Mouse (Mus musculus): Measurements from ENCODE around the gene 2310034C09Rik.
"Not testable (repeated sequence)": the region's sequence is repeated elsewhere in the genome, so short reads cannot be mapped to it uniquely, and the experiment has no call there.

The 2310034C09Rik gene

DNA sequence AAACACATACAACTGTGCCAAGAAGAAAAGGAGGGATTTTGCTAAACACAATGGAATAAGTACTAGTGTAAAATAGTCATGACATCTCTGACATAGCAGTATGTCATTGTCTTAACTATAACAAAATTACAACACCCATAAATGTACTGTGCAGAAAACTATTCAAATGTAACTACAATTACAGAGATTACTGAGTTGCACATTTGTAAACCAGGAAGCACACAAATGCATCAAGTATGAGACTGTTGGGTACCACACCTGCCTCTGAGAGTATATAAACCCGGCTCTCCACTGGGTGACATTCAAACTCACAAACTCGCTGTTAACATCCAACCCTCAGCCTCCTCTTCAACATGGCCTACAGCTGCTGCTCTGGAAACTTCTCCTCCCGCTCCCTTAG lies at the start of gene 2310034C09Rik:
2310034C09Rik (plus strand) TSS at position 301 of the 400 bp plus-strand sequence.
- not testable (repeated sequence) for DNase-seq

DNA sequence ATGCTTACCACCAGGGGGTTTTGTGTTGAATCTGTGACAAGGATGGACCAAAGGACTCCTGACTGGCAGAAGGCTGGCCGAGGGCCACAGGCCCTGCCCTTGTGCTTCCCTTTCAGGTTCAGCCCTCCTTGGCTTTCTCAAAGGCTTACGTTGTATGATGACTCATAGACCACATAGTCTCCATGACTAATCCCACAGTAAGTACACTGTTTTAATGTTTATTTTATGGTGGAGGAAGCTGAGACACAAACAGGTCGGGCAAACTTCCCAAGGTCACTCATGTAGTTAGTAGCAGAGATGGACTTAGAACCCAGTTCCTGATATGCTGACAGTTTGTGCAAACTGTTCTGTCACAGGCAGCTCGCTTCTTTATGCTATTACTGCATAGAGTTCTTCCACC lies 47.9 kb upstream of the 2310034C09Rik start:
- DNase-seq, result no peak

DNA sequence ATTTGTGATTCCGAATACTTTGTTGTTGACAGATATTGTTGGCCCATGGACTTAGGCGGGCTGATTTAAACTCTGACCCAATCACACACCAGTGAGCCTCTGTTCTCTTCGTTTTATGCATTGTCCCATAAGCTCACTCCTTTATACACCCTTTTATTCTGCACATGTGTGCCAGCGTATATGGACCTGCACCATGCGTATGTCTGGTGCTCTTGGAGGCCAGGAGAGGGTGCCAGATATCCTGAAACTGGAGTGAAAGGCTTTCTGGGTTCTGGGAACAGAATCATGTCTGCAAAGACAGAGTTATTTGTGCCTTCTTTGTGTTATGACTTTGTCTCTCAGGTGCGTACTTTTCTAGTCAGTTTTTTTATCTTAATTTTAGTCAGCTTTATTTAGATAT lies 47.4 kb upstream of the 2310034C09Rik start:
- no peak for DNase-seq

DNA sequence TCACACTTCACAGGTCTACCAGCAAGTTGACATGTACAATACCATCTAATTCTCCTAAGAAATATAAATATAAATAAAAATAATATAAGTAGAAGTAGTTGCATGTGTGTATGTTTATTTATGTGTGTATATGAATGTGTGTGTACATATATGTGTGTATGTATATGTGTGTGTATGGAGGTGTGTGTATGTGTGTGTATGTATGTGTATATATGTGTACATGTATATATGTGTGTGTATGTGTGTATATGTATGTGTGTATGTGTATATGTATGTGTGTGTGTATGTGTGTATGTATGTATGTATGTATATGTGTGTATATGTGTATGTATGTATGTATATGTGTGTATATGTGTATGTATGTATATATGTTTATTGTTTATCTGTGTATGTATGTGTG lies 42.1 kb upstream of the 2310034C09Rik start:
- no peak for DNase-seq

DNA sequence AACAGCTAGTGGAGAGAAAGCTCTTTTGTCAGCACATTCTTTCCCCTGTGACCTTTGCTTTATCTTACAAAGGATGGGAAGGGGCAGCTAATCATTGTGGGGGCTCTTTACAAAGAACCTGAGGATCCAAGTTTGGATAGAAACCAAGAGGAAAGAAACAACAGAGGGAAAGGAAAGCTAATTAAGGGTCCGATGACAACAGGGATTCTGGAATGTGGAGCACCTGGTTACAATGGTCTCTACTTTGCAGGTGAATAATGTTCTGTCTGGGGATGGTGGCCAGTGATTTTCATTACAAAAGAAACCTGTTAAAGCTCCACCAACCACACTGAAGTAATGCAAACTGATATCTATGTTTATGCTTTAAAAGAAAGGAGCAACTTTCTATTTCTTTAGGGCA lies 38.6 kb upstream of the 2310034C09Rik start:
- DNase-seq, result no peak

DNA sequence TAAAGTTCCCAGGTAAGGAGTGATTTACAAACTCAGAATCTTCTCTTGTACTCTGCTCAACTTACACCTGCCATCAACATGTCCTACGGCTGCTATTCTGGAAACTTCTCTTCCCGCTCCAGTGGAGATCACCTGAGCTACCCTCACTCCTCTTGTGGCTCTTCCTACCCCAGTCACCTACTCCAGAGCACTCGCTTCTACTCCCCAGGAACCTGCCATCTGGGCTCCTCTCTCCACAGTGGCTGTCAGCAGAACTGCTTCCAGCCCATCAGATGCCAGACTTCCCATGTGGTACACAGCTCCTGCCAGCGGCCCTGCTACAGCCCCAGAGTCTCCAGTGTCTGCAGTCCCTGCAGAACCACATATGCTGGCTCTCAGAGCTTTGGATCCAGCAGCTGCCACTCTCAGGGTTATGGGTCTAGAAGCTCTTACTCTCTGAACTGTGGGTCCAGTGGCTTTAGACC lies 29.8 kb upstream of the 2310034C09Rik start, which contains the start of gene Krtap13-1:
Krtap13-1 (plus strand) TSS at position 51 of the 464 bp plus-strand sequence.
- no peak for DNase-seq

DNA sequence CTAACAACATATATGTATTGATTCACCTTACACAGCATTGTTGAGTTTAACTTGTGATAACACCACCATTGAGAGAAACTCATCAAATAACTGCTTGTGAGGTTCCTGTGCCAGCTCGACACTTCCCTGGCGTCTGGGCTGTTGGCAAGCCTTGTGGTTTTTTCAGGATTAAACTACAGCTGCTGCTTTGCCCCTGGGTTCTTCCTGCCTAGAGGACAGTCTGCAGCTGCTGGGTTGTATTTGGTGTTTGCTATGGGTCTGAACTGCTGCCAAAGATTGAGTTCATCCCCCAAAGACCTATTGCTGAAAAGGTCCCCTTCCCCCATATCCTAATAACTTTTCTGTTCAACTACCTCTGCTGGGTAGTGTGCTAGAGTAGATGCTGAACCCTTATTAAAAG lies 23.3 kb upstream of the 2310034C09Rik start:
- no peak for DNase-seq

DNA sequence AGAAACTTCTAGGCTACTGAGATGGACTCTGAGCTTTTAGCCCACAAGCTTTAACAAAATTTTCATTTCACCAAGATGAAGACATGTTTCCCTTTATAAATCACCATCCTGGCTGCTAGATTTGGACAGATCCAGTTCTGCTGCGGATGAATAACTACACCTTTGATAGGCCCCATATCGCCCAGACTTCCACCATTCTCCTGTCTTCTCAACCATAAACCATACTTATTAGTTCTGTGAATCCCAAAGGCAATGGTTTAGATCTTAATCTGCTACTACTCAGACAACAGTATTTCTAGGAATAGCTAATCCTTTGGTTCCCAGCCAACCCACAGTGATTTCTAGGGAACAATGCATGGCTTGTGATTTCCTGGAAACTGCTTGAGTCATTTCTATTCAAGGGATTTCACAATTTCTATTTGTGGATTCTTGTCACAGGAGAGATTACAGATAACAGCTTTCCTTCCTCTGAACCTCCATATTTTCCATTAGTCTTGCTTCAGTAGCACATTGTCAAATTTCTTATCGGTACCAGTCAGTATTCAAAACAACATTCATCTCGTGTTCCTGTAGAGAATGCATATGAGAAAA lies 13.8 kb upstream of the 2310034C09Rik start:
- DNase-seq, result no peak

DNA sequence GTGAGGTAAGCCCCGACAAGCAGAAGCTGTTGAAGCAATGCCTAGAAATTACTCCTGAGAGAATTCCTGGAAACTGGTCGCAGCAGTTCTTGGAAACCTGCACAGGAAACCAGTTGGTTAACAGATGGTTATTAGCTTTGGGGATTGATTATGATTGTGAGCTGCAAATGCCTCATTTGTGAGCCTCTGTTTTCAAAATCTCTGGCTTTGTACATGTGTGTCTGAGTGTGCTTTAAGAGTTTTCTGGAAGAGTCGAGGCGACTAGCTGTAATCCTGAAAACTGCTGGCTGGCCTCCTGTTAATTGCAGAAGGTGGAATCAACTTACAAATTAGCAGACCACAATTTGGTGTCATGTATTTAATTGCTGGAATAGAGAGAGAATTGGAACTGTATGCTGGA lies 10.7 kb upstream of the 2310034C09Rik start:
- DNase-seq, result no peak

DNA sequence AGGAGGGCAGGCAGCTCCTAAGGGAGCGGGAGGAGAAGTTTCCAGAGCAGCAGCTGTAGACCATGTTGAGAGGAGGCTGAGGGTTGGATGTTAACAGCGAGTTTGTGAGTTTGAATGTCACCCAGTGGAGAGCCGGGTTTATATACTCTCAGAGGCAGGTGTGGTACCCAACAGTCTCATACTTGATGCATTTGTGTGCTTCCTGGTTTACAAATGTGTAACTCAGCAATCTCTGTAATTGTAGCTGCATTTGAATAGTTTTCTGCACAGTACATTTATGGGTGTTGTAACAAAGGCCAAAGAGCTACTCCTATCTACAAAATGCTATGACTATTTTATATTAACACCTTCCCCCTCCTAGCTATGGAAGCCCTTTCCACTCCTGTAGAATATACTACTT lies 7.1 kb upstream of the 2310034C09Rik start, which contains the start of gene Krtap13:
Krtap13 (minus strand) TSS at position 101 of the 400 bp plus-strand sequence.
- not testable (repeated sequence) for DNase-seq

DNA sequence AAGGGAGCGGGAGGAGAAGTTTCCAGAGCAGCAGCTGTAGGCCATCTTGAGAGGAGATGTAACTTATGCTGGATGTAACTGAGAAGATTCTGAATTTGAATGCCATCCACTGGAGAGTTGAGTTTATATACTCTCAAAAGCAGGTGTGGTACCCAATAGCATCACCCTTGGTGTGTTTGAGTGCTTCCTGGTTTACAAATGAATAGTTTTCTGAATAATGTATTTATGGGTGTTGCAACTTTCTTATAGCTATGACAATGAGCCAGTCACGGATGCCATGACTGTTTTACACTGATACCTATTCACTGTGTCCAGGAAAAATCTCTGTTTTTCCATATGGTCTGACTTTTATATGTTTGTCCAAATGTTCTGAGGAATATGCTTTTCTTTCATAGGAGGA lies 15.5 kb downstream of the 2310034C09Rik start, which contains the start of gene 2310057N15Rik:
2310057N15Rik (minus strand) TSS at position 101 of the 400 bp plus-strand sequence.
- DNase-seq, result no peak

DNA sequence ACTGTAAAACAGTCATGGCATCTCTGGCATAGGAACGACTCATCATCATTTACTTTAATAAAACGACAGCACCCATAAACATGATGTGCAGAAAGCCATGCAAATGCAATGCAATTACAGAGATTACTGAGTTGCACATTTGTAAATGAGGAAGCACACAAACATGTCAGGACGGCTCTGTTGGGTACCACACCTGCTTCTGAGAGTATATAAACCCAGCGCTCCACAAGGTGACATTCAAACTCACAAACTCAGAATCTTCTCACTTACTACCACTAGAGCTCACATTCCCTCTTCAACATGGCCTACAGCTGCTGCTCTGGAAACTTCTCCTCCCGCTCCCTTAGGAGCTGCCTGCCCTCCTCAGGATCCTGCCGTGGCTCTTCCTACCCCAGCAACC lies 18.9 kb downstream of the 2310034C09Rik start, which contains the start of gene Gm5965:
Gm5965 (plus strand) TSS at position 301 of the 400 bp plus-strand sequence.
- no peak for DNase-seq

DNA sequence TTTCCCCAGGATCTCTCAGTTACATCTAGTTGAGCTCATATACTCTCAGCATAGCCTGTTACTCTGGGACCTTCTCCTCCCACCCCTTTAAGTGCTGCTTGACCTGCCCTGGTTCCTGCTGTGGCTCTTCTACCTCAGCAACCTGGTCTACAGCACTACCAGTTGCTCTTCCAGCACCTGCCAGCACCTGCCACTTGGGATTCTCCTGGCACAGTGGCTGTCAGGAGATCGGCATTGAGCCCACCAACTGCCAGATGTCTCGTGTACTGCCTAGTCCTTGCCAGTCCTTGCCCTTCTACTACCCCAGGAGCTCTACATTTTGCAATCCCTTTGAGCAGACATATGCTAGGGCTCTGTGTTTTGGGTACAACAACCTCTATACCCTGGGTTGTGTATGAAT lies 28.1 kb downstream of the 2310034C09Rik start:
- DNase-seq, result no peak
